Mouse (Mus musculus) embryonic facial prominence, embryonic 15.5 days (tissue): Measurements from ENCODE around the gene Sowahb. TPM values are rescaled to one million over a fixed set of nuclear protein-coding genes. Genes with fewer than 3 reads are reported as not detected.
A peak's percentile ranks its signal among the peaks of the same experiment; 100 is the strongest.

Experiments
- ATAC-seq: fragments of 200-750 bp; cut with Nextera tagmentation; 2 replicates; pipeline ENCODE4 v1.8.0; 2017; ENCODE audit warnings: low read depth, moderate TSS enrichment; ENCODE audit not compliant: insufficient number of reproducible peaks, low FRiP score, low TSS enrichment
- H3K27ac ChIP-seq: fragments of 300-500 bp; sonication (generic); replicated peaks from 2 replicates; pipeline ENCODE4 v1.5.1; 2015; ENCODE audit warnings: mild to moderate bottlenecking, inconsistent platforms
- H3K27me3 ChIP-seq: fragments of 300-500 bp; sonication (generic); 2 replicates; pipeline ENCODE4 v1.6.1; 2015; ENCODE audit warnings: inconsistent platforms
- H3K36me3 ChIP-seq: fragments of 300-500 bp; sonication (generic); 2 replicates; pipeline ENCODE4 v1.6.1; 2015; ENCODE audit warnings: mild to moderate bottlenecking, inconsistent platforms
- H3K4me1 ChIP-seq: fragments of 300-500 bp; sonication (generic); 2 replicates; pipeline ENCODE4 v1.6.1; 2015; ENCODE audit warnings: inconsistent platforms
- H3K4me2 ChIP-seq: fragments of 300-500 bp; sonication (generic); replicated peaks from 2 replicates; pipeline ENCODE4 v1.6.1; 2015; ENCODE audit warnings: mild to moderate bottlenecking, inconsistent platforms
- H3K4me3 ChIP-seq: fragments of 300-500 bp; sonication (generic); replicated peaks from 2 replicates; pipeline ENCODE4 v1.5.1; 2015; ENCODE audit warnings: mild to moderate bottlenecking, inconsistent platforms
- H3K9ac ChIP-seq: fragments of 300-500 bp; sonication (generic); 2 replicates; pipeline ENCODE4 v1.6.1; 2015; ENCODE audit warnings: inconsistent platforms
- H3K9me3 ChIP-seq: fragments of 300-500 bp; sonication (generic); replicated peaks from 2 replicates; pipeline ENCODE4 v1.6.1; 2016; ENCODE audit warnings: inconsistent platforms
- WGBS: fragments of 180-500 bp; shearing (Covaris S2); methylation state at CpG from one replicate; pipeline ENCODE4 v1.1.7; 2015; 5-methylcytosine and 5-hydroxymethylcytosine counted together
- polyA plus RNA-seq: library from polyadenylated mRNA; unstranded; fragments of >200 nt; fragmentation: Nextera tagmentation; extraction: Ambion mirVana; gene quantifications from 2 replicates; pipeline ENCODE4 v1.2.1, GENCODE M21; 2015

Gene Sowahb
- polyA plus RNA-seq, 1 experiment from 2014 or later, result 0.68 TPM

DNA sequence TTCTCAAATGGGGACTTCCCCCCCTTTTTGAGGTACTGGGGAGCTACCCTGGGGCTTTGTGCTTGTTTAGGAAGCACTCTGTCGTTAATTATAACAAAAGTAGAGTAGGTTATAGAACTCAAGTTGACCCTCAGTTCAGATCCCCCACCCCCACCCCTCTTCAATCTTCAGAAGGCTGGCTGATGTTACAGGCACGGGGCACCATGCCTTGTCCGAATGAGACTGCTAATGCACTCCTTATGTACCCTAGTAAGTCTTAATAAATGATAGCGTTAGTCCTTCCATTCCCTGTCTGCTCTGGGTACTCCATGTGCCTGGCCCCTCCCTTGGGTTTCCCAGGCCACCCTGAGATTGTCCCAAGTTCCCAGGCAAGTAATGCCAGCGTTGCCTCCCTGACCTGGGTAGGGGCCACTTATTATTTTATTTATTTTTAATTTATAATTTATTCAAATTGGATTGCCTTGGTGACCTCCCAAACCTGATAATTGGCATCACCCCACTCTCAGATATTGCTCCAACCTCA, 46.3 kb downstream of the Sowahb start:
- Histone ChIP-seq H3K4me3 (no peak overlapping the region), H3K9ac (no peak overlapping the region), H3K36me3 (no peaks in the 10 kb centered on the region), H3K27me3 (no peaks in the 10 kb centered on the region), H3K9me3 (no peaks in the 10 kb centered on the region), H3K27ac (peak overlapping the region; percentile 93), H3K4me1 (peaks cover 38% of the 10 kb centered on the region), H3K4me2 (no peak overlapping the region)
- ATAC-seq, result no peak
- 19% methylated on average over 5 of the region's 5 CpGs for WGBS

DNA sequence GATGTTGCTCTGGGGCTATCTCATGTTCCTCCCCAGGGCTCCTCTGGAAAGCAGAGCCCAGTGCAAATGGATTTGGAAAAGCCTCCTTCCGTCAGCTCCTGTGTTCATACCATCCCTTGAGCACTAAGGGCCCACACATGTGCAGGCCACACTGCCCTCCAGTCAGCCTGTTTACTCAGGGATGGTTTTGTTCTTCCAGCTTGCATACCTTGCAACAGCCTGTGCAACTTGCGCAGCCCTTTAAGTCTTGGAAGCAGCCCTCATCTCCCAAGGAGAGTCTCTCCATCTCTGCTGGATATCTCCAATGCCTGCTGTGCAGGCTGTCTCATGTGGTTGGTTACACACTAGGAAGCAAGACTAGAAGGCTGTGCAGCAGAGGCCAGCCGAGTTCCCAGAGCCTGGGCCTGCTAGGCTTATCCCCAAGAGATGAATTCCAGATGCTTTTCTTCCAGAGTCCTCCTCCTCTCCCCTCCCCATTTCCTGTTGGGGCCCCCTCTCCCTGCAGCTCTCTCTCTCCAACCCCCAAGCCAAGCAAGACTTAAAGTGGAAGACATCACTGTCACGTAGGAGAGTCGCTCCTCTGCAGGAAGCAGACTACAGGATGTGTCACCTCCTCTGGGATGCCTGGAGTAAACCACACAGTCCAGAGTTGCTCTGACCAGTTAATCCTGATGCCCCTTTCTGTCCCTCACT, 47.2 kb downstream of the Sowahb start:
- Histone ChIP-seq H3K36me3 (no peaks in the 10 kb centered on the region), H3K9me3 (no peaks in the 10 kb centered on the region), H3K4me2 (no peak overlapping the region), H3K27ac (peak overlapping the region; percentile 93), H3K4me1 (peaks cover 38% of the 10 kb centered on the region), H3K4me3 (no peak overlapping the region), H3K27me3 (no peaks in the 10 kb centered on the region), H3K9ac (no peak overlapping the region)
- peak; percentile 88 for ATAC-seq
- 15% methylated on average over 5 of the region's 5 CpGs for WGBS

DNA sequence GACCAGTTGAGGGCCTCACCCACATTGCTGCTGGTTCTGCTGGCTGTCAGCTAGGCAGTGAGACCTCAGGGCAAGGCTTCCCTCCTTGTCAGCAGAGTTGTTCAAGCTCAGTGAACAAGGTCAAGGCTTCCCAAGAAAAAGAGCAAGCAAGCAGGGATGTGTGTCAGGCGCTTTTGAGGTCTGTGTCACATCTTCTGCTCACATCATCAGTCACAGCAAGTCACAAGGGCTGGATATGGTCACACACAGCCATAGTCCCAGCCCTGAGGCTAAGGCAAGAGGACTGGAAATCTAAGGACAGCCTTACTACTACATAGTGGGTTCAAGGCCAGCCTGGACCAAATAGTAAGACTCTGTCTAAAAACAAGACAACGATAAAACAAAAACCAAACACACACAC, 50.0 kb downstream of the Sowahb start:
- 91% methylated on average over 2 of the region's 2 CpGs for WGBS
- Histone ChIP-seq H3K27me3 (no peaks in the 10 kb centered on the region), H3K9ac (no peak overlapping the region), H3K4me2 (no peak overlapping the region), H3K4me3 (no peak overlapping the region), H3K36me3 (no peaks in the 10 kb centered on the region), H3K9me3 (no peaks in the 10 kb centered on the region), H3K4me1 (peaks cover 28% of the 10 kb centered on the region), H3K27ac (no peak overlapping the region)
- ATAC-seq, result no peak

DNA sequence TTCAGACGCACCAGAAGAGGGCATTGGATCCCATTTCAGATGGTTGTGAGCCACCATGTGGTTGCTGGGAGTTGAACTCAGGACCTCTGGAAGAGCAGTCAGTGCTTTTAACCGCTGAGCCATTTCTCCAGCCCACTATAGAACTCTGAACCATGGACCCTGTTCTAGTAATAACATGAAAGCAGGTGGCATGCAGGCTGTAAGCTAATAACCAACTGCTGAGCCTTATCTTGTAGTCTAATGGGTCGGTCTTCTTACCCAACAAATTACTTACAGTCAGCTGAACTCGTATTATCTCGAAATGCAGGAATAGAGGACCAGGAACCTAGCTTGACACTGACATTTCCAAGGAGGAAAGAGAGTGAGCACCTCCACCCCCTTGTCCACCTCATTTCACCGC, 50.5 kb downstream of the Sowahb start:
- Histone ChIP-seq H3K4me1 (peaks cover 28% of the 10 kb centered on the region), H3K36me3 (no peaks in the 10 kb centered on the region), H3K27ac (no peak overlapping the region), H3K4me3 (no peak overlapping the region), H3K4me2 (no peak overlapping the region), H3K27me3 (no peaks in the 10 kb centered on the region), H3K9ac (no peak overlapping the region), H3K9me3 (no peaks in the 10 kb centered on the region)
- WGBS, result 89% methylated on average over 6 of the region's 6 CpGs
- no peak for ATAC-seq

DNA sequence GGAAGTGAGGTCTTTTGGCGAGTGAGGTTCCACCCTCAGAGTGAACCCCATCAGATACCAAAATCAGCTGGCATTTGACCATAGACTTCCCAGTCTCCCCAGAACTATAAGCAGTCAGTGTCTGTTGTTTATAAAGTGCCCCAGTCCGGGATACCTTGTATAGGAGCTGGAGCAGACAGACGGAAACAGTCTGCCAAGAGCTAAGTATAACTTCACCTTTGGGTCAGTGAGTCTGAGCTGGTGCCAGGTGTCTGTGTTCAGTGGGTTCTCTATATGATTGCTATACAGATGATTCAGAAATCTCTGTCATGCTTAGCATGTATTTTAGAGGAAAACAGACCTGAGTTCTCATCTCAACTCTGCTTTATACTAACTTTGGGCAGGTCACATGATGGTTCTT, 52.7 kb downstream of the Sowahb start:
- no peaks in the 10 kb centered on the region for H3K9me3 ChIP-seq
- no peak overlapping the region for H3K4me3 ChIP-seq
- H3K27me3 ChIP-seq, result no peaks in the 10 kb centered on the region
- H3K36me3 ChIP-seq, result no peaks in the 10 kb centered on the region
- H3K4me2 ChIP-seq, result no peak overlapping the region
- no peak overlapping the region for H3K27ac ChIP-seq
- no peak overlapping the region for H3K9ac ChIP-seq
- peaks cover 22% of the 10 kb centered on the region for H3K4me1 ChIP-seq
- no peak for ATAC-seq
- WGBS, result 73% methylated on average over 3 of the region's 3 CpGs

Other genes with a start within 250 kb of the Sowahb start
- 195 and 200 TPM in 2 replicates for gene Sept11, start 48.4 kb upstream of the Sowahb start, polyA plus RNA-seq
- 108 and 111 TPM in 2 replicates for gene Ccni, start 161.5 kb upstream of the Sowahb start, polyA plus RNA-seq
- 1.9 and 2.5 TPM in 2 replicates for gene 2010109A12Rik, start 161.5 kb upstream of the Sowahb start, polyA plus RNA-seq
- gene Ccng2, start 222.2 kb upstream of the Sowahb start, polyA plus RNA-seq, result 65.5 and 69.5 TPM in 2 replicates